Mouse (Mus musculus) heart, embryonic 15.5 days (tissue): ENCODE data around the gene Rdh16f1. TPM values are rescaled to one million over a fixed set of nuclear protein-coding genes. Genes with fewer than 3 reads are reported as not detected.

Experiments used
- ATAC-seq: fragments of 200-750 bp; cut with Nextera tagmentation; replicated peaks from 2 replicates; pipeline ENCODE4 v1.8.0; 2017; ENCODE audit warnings: low read depth, moderate TSS enrichment; ENCODE audit not compliant: insufficient number of reproducible peaks, insufficient read depth, low FRiP score
- H3K27ac ChIP-seq: fragments of 300-500 bp; sonication (generic); 2 replicates; pipeline ENCODE4 v1.5.1; 2015; ENCODE audit warnings: mild to moderate bottlenecking, inconsistent platforms
- H3K27me3 ChIP-seq: fragments of 300-500 bp; sonication (generic); 2 replicates; pipeline ENCODE4 v1.6.1; 2015; ENCODE audit warnings: inconsistent platforms
- H3K36me3 ChIP-seq: fragments of 300-500 bp; sonication (generic); 2 replicates; pipeline ENCODE4 v1.6.1; 2015; ENCODE audit warnings: mild to moderate bottlenecking, inconsistent platforms
- H3K4me1 ChIP-seq: fragments of 300-500 bp; sonication (generic); replicated peaks from 2 replicates; pipeline ENCODE4 v1.6.1; 2015; ENCODE audit warnings: inconsistent platforms
- H3K4me2 ChIP-seq: fragments of 300-500 bp; sonication (generic); 2 replicates; pipeline ENCODE4 v1.6.1; 2015; ENCODE audit warnings: inconsistent platforms, mild to moderate bottlenecking, moderate library complexity
- H3K4me3 ChIP-seq: fragments of 300-500 bp; sonication (generic); 2 replicates; pipeline ENCODE4 v1.5.1; 2015; ENCODE audit warnings: mild to moderate bottlenecking, inconsistent platforms
- H3K9ac ChIP-seq: fragments of 300-500 bp; sonication (generic); 2 replicates; pipeline ENCODE4 v1.6.1; 2015; ENCODE audit warnings: mild to moderate bottlenecking, inconsistent platforms
- H3K9me3 ChIP-seq: fragments of 300-500 bp; sonication (generic); replicated peaks from 2 replicates; pipeline ENCODE4 v1.6.1; 2016; ENCODE audit warnings: inconsistent platforms
- WGBS: fragments of 180-500 bp; shearing (Covaris S2); methylation state at CpG from one replicate; pipeline ENCODE4 v1.1.7; 2015; ENCODE audit warnings: mixed read lengths; 5-methylcytosine and 5-hydroxymethylcytosine counted together
- polyA plus RNA-seq: library from polyadenylated mRNA; unstranded; fragments of >200 nt; fragmentation: Nextera tagmentation; extraction: Ambion mirVana; gene quantifications from 2 replicates; pipeline ENCODE4 v1.2.1, GENCODE M21; 2015

Rdh16f1 gene
- 0.10 TPM in 1 of 2 replicates, not detected in the other for polyA plus RNA-seq

DNA sequence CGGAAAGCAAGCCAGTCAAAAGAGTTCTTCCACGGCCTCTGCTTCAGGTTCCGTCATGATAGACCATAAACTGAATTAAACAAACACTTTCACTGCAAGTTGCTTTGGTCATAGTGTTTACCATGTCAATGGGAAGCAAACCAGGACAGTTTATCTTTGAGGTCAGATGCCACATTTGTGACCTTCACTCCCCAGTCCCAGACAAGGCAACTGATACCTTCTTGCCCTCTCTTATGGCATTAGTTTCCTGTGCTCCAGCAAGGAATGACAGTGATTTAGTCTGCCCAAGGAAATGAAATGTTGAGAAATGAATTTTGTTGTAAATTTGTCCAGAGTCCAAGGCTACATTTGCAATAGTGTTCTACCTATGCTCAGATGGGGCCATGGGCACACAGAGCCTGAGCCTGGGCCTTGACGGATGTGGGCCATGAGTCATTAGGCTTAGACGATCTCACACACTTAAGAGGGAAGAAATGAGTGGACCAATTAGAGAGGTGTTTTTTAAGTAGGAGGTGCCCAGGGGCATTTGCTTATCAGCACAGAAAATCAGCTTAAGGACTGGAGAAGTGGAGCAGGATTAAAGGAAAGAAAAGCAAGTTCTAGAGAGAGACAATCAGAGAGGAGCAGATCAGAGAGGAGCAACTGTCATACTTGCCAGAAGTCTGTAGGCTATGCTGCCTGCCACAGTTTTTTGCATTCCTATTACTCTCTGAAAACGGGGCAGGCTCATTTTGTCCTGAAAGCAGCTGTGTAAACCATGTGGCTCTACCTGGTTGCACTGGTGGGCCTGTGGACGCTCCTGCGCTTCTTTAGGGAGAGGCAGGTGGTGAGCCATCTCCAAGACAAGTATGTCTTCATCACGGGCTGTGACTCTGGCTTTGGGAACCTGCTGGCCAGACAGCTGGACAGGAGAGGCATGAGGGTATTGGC, at the start of gene Rdh16f1, which contains the start of gene Rdh1:
Gene Rdh16f1 (plus strand): TSS at position 607 of the 930 bp plus-strand sequence.
Gene Rdh1 (plus strand): TSS at position 541 of the 930 bp plus-strand sequence.
- 61% methylated on average over 9 of the region's 9 CpGs for WGBS
- H3K4me3 ChIP-seq: no peak within 1 kb of the TSS
- no peak within 1 kb of the TSS for H3K9ac ChIP-seq
- H3K4me1 ChIP-seq: peaks cover 9% of the 10 kb centered on the region
- no peak within 1 kb of the TSS for H3K4me2 ChIP-seq
- no peaks in the 10 kb centered on the region for H3K27me3 ChIP-seq
- no peaks in the 10 kb centered on the region for H3K9me3 ChIP-seq
- no peak within 1 kb of the TSS for H3K27ac ChIP-seq
- no peaks in the 10 kb centered on the region for H3K36me3 ChIP-seq
- ATAC-seq: no peak

DNA sequence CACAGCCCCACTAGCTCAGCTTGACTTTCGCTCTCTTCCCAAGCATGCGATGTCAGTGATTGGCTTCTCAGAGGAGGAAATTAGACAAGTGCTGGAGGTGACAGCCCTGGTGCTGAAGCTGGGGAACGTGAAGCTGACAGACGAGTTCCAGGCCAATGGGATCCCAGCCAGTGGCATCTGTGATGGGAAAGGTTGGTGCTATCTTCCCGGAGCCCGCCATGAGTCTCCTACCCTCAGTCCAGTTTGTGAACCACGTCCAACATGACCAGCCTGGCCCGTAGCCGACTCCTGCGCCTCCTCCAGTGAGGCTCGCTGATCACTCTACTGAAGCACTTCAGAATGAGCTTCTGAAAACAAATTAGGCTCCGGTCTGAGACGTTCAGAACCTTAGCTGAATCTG, 49.3 kb upstream of the Rdh16f1 start:
- Histone ChIP-seq H3K9ac (no peak overlapping the region), H3K4me3 (no peak overlapping the region), H3K4me2 (no peak overlapping the region), H3K9me3 (no peaks in the 10 kb centered on the region), H3K36me3 (no peaks in the 10 kb centered on the region), H3K27ac (no peak overlapping the region), H3K4me1 (peaks cover 12% of the 10 kb centered on the region), H3K27me3 (no peaks in the 10 kb centered on the region; the same call in 1 of the 2 replicates)
- no peak for ATAC-seq
- 63% methylated on average over 13 of the region's 13 CpGs for WGBS

DNA sequence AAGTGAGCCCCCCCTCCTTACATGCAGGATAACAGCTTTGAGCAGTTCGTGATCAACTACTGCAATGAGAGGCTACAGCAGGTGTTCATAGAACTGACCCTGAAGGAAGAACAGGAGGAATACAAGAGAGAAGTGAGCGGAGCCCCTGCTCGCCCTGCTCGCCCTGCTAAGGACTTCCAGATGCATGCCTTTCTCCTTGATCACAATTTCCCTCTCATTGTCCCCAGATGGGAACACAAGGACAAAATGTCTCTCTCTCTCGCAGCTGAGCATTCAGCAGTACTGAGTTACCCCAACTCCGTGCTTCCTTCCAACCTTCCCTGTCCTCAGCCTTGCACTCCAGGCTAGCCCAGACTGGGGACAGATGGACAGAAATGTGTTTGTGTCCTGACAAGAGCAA, 46.9 kb upstream of the Rdh16f1 start:
- Histone ChIP-seq H3K27ac (no peak overlapping the region), H3K4me2 (no peak overlapping the region), H3K4me3 (no peak overlapping the region), H3K9ac (no peak overlapping the region), H3K27me3 (no peaks in the 10 kb centered on the region; the same call in 1 of the 2 replicates), H3K4me1 (peaks cover 6% of the 10 kb centered on the region), H3K9me3 (no peaks in the 10 kb centered on the region), H3K36me3 (no peaks in the 10 kb centered on the region)
- no peak for ATAC-seq
- WGBS: 66% methylated on average over 6 of the region's 6 CpGs

DNA sequence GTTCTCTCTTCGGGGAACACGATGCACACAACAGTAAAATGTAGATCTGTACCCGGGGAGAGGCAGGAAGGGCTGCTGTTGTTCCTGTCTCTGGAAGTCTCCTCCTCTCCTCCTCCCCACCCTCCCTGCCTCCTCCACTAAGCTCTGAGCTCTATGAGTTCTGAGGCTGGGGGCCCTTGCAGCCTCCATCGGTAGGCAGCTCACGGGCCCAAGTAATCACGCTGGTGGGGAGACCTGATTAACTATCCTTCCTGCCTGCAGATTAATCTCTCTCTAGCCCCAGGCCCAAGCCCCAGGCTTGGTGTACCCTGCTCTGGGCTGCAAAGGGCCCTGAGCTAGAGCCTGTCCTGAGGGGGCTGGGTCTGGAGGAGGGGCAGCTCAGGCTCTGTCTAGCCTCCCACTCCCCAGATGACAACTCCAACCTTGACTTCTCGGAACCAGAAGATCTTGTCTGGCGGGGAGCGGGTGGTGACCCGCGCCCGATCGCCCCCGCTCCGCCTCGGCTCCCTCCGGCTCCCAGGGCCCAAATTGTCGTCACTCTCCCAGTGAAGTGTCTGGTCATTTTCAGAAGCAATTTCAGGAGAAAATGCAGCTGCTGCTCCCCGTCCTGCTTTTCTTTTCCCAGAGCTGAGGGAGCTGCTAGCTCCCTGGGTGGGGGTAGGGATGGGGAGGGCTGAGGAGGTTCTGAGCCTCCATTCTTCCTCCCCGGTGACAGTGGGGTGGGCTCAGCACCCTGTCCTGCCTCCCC, 37.7 kb upstream of the Rdh16f1 start:
- Histone ChIP-seq H3K9ac (no peak overlapping the region; the same call in 1 of the 2 replicates), H3K27me3 (peaks cover 46% of the 10 kb centered on the region), H3K4me2 (peak overlapping the region; percentile 47), H3K27ac (peak overlapping the region; percentile 35), H3K36me3 (no peaks in the 10 kb centered on the region), H3K4me3 (peak overlapping the region; percentile 21), H3K4me1 (peaks cover 11% of the 10 kb centered on the region), H3K9me3 (no peaks in the 10 kb centered on the region)
- 0 out of 2 replicates have a peak, but pooled peaks have one; percentile 19 for ATAC-seq
- WGBS: 13% methylated on average over 20 of the region's 20 CpGs

DNA sequence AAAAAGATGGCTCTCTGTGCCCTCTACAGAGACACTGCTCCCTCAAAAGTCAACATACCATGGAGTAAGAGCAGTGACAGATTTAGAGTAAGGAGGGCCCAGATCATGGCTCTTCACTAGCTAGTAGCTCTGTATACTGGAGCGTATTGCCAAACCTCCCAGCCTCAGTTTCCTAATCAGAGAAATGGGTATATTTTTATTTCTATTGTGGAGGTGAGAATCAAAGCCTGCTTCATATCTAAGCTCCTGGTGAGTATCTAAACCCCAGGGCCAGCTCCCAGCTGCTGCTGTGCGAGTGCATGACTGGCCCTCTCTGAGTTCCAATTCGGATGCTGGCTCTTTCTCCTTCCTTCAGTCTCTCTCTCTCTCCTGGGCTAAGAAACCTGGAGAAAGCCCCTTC, 35.4 kb upstream of the Rdh16f1 start, which contains the start of gene Tac2:
Gene Tac2 (plus strand): TSS at position 301 of the 400 bp plus-strand sequence.
- Histone ChIP-seq H3K36me3 (no peaks in the 10 kb centered on the region), H3K4me1 (peaks cover 11% of the 10 kb centered on the region), H3K9me3 (no peaks in the 10 kb centered on the region), H3K9ac (no peak within 1 kb of the TSS), H3K4me2 (no peak within 1 kb of the TSS), H3K4me3 (no peak within 1 kb of the TSS), H3K27ac (no peak within 1 kb of the TSS), H3K27me3 (peaks cover 51% of the 10 kb centered on the region)
- WGBS: 84% methylated on average over 3 of the region's 3 CpGs
- ATAC-seq: no peak

DNA sequence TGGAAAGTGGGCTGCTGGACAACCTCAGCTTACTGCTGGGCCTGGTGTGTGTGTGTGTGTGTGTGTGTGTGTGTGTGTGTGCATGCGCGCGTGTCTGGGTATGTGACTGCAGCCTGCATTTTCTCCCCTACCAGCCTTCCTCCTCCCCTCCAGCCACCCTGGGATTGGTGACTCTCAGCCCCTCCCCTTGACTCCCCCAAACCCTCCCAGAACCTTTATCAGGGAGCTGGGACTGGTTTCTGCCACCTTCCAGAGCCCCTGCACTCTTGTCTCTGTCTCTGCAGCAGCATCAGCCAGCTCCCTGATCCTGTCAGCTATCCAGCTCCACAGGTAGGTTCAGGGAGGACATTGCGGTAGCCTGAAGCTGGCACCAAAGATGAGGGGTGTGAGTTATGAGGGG, 34.5 kb upstream of the Rdh16f1 start:
- 53% methylated on average over 4 of the region's 4 CpGs for WGBS
- Histone ChIP-seq H3K27me3 (peaks cover 48% of the 10 kb centered on the region), H3K4me3 (no peak overlapping the region)

DNA sequence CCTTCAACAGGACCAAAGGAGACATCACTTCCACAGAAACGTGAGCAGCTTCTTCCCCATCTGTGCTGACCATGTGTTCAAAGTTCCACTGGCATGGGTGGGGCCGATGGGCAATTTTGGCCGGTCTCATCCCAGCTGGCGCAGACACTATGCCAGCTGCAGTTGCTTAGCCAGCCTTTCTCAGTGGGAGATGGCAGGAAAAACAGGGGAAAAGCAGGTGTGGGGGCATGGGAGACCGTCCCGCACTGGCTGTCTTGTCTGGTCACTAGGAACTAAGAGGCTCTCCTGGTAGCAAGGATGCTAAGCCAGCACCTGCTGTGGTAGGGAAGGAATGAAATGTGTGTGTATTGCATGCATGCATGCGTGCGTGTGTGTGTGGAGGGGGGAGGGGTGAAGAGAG, 31.1 kb upstream of the Rdh16f1 start:
- Histone ChIP-seq H3K4me1 (no peaks in the 10 kb centered on the region), H3K27ac (no peak overlapping the region), H3K9me3 (no peaks in the 10 kb centered on the region), H3K9ac (no peak overlapping the region), H3K4me2 (no peak overlapping the region), H3K4me3 (no peak overlapping the region), H3K27me3 (peaks cover 23% of the 10 kb centered on the region), H3K36me3 (no peaks in the 10 kb centered on the region)
- no peak for ATAC-seq
- WGBS: 71% methylated on average over 8 of the region's 8 CpGs

More for the DNA sequence above, 34.5 kb upstream of the Rdh16f1 start:
- peaks cover 11% of the 10 kb centered on the region for H3K4me1 ChIP-seq
- no peak overlapping the region for H3K27ac ChIP-seq
- H3K9me3 ChIP-seq: no peaks in the 10 kb centered on the region
- no peak overlapping the region for H3K9ac ChIP-seq
- no peak for ATAC-seq
- H3K4me2 ChIP-seq: no peak overlapping the region
- no peaks in the 10 kb centered on the region for H3K36me3 ChIP-seq

DNA sequence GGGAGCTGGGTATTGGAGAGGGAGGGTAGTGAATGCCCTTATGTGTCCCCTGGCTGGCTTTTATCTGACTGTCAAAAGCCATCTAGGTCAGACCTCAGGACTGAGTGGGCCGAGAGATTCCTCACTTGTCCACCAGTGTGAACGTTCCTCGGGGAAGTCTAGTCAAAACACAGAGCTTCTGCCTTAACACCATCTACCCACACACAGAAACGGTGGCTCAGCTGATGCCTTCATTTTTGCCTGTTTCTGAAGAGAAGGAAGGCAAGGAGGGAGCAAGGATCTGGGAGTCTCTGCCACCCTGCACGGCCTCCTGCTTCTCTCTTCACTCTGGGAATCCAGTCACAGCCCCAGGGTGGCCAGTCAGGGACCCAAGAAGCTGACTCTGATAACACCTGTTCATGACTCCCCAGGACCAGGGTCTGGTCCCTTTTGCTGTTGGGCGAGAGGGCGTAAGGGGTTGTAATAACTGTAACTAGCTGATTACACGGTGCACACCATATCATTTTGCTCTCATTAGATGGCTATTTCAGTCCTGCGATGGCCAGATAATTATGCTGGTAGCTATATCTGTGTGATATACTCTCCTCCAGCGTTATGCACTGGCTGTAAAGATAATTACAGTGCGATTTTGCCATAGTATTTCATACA, 29.2 kb upstream of the Rdh16f1 start:
- no peak for ATAC-seq
- Histone ChIP-seq H3K4me3 (no peak overlapping the region), H3K36me3 (no peaks in the 10 kb centered on the region), H3K4me1 (no peaks in the 10 kb centered on the region), H3K9me3 (no peaks in the 10 kb centered on the region), H3K27me3 (peaks cover 12% of the 10 kb centered on the region), H3K27ac (no peak overlapping the region), H3K4me2 (no peak overlapping the region), H3K9ac (no peak overlapping the region)
- 55% methylated on average over 11 of the region's 11 CpGs for WGBS

DNA sequence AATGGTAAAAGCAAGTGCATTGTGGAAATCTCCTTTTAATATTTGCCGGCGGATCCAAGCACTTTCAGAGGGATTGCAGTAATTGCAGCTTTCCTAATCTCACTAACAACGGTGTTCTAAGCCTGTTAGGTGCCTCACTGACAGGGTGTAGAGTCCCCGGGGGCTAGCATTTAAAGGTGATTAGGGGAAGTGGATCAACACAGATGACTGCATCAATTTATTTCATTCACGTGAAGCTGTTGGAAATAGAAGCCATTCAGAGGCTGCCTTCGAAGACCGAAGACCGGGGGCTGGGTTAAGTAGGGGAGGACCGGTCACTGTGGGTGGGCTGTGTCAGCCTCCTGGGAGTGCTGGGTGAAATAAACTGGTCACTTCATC, 28.7 kb upstream of the Rdh16f1 start:
- no peak for ATAC-seq
- H3K9me3 ChIP-seq: no peaks in the 10 kb centered on the region
- no peak overlapping the region for H3K4me2 ChIP-seq
- H3K27ac ChIP-seq: no peak overlapping the region
- H3K9ac ChIP-seq: no peak overlapping the region
- H3K36me3 ChIP-seq: no peaks in the 10 kb centered on the region
- 54% methylated on average over 9 of the region's 9 CpGs for WGBS
- H3K27me3 ChIP-seq: peaks cover 6% of the 10 kb centered on the region
- H3K4me1 ChIP-seq: no peaks in the 10 kb centered on the region
- no peak overlapping the region for H3K4me3 ChIP-seq

DNA sequence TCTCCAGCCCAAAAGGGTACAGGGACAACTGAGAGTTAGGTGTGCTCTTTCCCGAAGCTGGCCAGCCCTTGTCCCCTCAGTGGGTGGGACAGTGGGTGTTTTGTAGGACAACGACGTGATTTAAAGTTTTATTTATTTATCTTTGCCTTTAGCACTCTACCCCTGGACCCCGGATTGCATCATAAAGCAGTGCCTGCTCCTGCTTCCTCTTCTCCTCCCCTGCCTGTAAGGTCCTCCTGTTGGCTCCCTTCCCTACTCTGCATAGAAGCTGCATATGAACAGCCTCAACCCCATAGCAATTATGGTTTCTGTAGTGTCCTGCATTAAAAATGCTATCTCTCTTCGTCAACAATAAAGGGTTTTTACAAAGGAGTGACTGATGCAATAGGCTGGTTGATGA, 28.2 kb upstream of the Rdh16f1 start:
- no peak overlapping the region for H3K4me2 ChIP-seq
- H3K27ac ChIP-seq: no peak overlapping the region
- H3K4me1 ChIP-seq: no peaks in the 10 kb centered on the region
- no peaks in the 10 kb centered on the region for H3K9me3 ChIP-seq
- no peaks in the 10 kb centered on the region for H3K36me3 ChIP-seq
- no peak overlapping the region for H3K4me3 ChIP-seq
- peaks cover 5% of the 10 kb centered on the region for H3K27me3 ChIP-seq
- no peak for ATAC-seq
- H3K9ac ChIP-seq: no peak overlapping the region
- 24% methylated on average over 5 of the region's 5 CpGs for WGBS

DNA sequence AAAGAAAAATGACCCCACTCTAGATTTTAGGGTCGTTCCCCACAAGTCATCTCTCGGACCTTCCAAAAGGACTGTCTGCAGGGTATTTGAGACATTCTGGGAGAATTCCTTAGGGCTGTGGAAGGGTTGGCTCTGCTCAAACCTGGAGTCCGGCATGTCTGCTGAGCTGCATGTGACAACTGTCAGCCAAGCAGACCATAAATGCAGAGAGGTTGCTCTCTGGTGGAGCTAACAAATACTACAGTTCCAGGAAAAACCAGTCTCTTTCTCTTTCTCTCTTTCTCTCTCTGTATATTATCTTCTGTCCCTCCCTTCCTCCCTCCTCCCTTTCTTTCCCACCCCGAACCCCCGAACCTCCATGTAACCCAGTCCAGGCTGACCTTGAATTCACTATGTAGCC, 25.2 kb upstream of the Rdh16f1 start:
- WGBS: 24% methylated on average over 5 of the region's 5 CpGs
- Histone ChIP-seq H3K9ac (no peak overlapping the region), H3K4me2 (no peak overlapping the region), H3K27me3 (no peaks in the 10 kb centered on the region; the same call in 1 of the 2 replicates), H3K4me3 (no peak overlapping the region), H3K36me3 (no peaks in the 10 kb centered on the region), H3K27ac (no peak overlapping the region), H3K9me3 (no peaks in the 10 kb centered on the region), H3K4me1 (peaks cover 10% of the 10 kb centered on the region)
- ATAC-seq: no peak
